Mouse (Mus musculus) layer of hippocampus, adult 9-10 months (tissue): Measurements from ENCODE around the gene BC049730.

Source experiments
- DNase-seq: peaks from one replicate; pipeline ENCODE4 v3.0.0; 2022; ENCODE audit warnings: low spot score

BC049730 gene

DNA sequence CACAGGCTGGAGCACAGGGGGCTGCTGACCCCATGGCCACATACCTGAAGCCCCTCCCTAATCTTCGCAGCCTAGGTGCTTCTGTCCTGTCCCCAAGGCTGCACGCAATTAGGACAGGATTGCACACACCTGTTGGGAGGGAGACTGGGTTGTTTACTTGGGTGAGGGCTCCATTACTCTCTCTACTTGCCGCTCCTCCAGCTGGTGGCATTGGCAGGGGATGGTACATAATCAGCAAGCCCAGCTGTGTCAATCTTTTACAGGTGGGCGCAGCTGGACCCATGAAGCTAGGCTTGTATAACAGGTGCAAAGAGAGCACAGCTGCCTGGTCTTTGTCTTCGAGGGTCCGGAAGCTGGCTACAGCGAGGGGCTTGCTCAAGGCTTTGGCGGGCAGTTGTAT lies 53.5 kb downstream of the BC049730 start:
- DNase-seq: no peak
